Mouse (Mus musculus) small intestine, adult 10 weeks (tissue): ENCODE results near the gene Capn7. TPM values are rescaled to one million over a fixed set of nuclear protein-coding genes. Genes with fewer than 3 reads are reported as not detected.

Experiments used
- polyA plus RNA-seq: library from polyadenylated mRNA; stranded (reverse); fragments of 350-450 nt; fragmentation: Illumina TruSeq; extraction: RNeasy Lipid Tissue Mini Kit (QIAGEN cat#74804); gene quantifications from one replicate; pipeline ENCODE4 v1.2.3, GENCODE M21; 2014; ENCODE audit warnings: low replicate concordance

Gene Capn7
- polyA plus RNA-seq: 114 TPM

GRCm38 (mm10) chr14:31336369-31337155, at the start of gene Capn7:
Capn7 (plus strand) TSS chr14:31336638.

GRCm38 (mm10) chr14:31323849-31324792, 12.3 kb upstream of the Capn7 start, which contains the start of gene Dnah1:
Dnah1 (minus strand) TSS chr14:31323896.

Other genes starting within 250 kb of the Capn7 start
- 5.6 TPM for gene Smim4, start 207.7 kb upstream of the Capn7 start, polyA plus RNA-seq
- gene Nt5dc2, start 205.6 kb upstream of the Capn7 start, polyA plus RNA-seq: not detected
- 0.26 TPM for gene Stab1, start 168.0 kb upstream of the Capn7 start, polyA plus RNA-seq
- gene Tnnc1, start 128.3 kb upstream of the Capn7 start, polyA plus RNA-seq: not detected
- 30.9 TPM for gene Nisch, start 119.7 kb upstream of the Capn7 start, polyA plus RNA-seq
- 0.19 TPM for gene Sema3g, start 118.8 kb upstream of the Capn7 start, polyA plus RNA-seq
- gene Phf7, start 85.3 kb upstream of the Capn7 start, polyA plus RNA-seq: 6.1 TPM
- 1.7 TPM for gene Bap1, start 85.2 kb upstream of the Capn7 start, polyA plus RNA-seq
- not detected for gene Dnah1, start 12.7 kb upstream of the Capn7 start, polyA plus RNA-seq
- 11.6 TPM for gene Sh3bp5, start 99.4 kb downstream of the Capn7 start, polyA plus RNA-seq
- gene Eaf1, start 157.8 kb downstream of the Capn7 start, polyA plus RNA-seq: 49.3 TPM
- 40.2 TPM for gene Mettl6, start 158.4 kb downstream of the Capn7 start, polyA plus RNA-seq